Mouse (Mus musculus) heart, adult 2 months (tissue): ENCODE data around the gene Mybphl. TPM values are rescaled to one million over a fixed set of nuclear protein-coding genes. Genes with fewer than 3 reads are reported as not detected.

Source experiments
- DNase-seq, 2 experiments: peaks; one replicate each; pipeline ENCODE4 v3.0.0; 2021
- H3K27ac ChIP-seq: fragments of 200-600 bp; 2 replicates; pipeline ENCODE4 v1.8.1; 2022
- H3K27me3 ChIP-seq: fragments of 200-500 bp; 2 replicates; pipeline ENCODE4 v1.6.1; 2012; ENCODE audit warnings: mild to moderate bottlenecking, low read length, inconsistent platforms, mixed read lengths; ENCODE audit not compliant: control insufficient read depth, insufficient read depth
- H3K36me3 ChIP-seq: fragments of 200-500 bp; 2 replicates; pipeline ENCODE4 v1.6.1; 2012; ENCODE audit warnings: low read length, inconsistent platforms; ENCODE audit not compliant: control insufficient read depth, insufficient read depth
- H3K4me1 ChIP-seq: fragments of 200-500 bp; 2 replicates; pipeline ENCODE4 v1.6.1; 2011; ENCODE audit warnings: low read length; ENCODE audit not compliant: control insufficient read depth, insufficient read depth
- H3K4me3 ChIP-seq: fragments of 200-600 bp; 2 replicates; pipeline ENCODE4 v1.8.1; 2022
- H3K79me2 ChIP-seq: fragments of 200-500 bp; replicated peaks from 2 replicates; pipeline ENCODE4 v1.6.1; 2012; ENCODE audit warnings: mild to moderate bottlenecking, inconsistent platforms, low read length, moderate library complexity, mixed read lengths; ENCODE audit not compliant: control insufficient read depth, insufficient read depth
- H3K9ac ChIP-seq: fragments of 200-500 bp; 2 replicates; pipeline ENCODE4 v1.6.1; 2012; ENCODE audit warnings: low read depth, mild to moderate bottlenecking, control low read depth, inconsistent platforms, low read length, mixed read lengths
- CTCF ChIP-seq: fragments of 200-600 bp; IDR thresholded peaks from 2 replicates; pipeline ENCODE4 v1.8.1; 2022; ENCODE audit warnings: antibody characterized with exemption, mild to moderate bottlenecking, moderate library complexity
- EP300 ChIP-seq: fragments of 200-500 bp; IDR thresholded peaks from 2 replicates; pipeline ENCODE4 v1.6.1; 2011; ENCODE audit warnings: low read depth, low read length, control low read depth; ENCODE audit not compliant: insufficient read depth
- POLR2A ChIP-seq: fragments of 200-500 bp; IDR thresholded peaks from 2 replicates; pipeline ENCODE4 v1.6.1; 2011; ENCODE audit warnings: mild to moderate bottlenecking, low read depth, low read length, control low read depth; ENCODE audit not compliant: insufficient read depth
- WGBS: fragments of 180-500 bp; shearing (Covaris S2); methylation state at CpG from one replicate; pipeline ENCODE4 v1.1.7; 2018; 5-methylcytosine and 5-hydroxymethylcytosine counted together
- intact Hi-C: fragments of 180-260 bp; cut with DNase I; formaldehyde crosslinking; loops from one replicate; pipeline ENCODE4 v1.15.1; 2025
- polyA plus RNA-seq: library from polyadenylated mRNA; depleted of rRNA; stranded (reverse); fragments of >200 nt; gene quantifications from 2 replicates; pipeline ENCODE4 v1.2.3, GENCODE M21; 2012
- total RNA-seq, 2 experiments: library from RNA; stranded (reverse); gene quantifications; 2 replicates each; pipeline ENCODE4 v1.2.3; 2021

The Mybphl gene
- total and polyA plus RNA-seq, 3 experiments: 35.8 to 304 (median 51.2) TPM

- H3K79me2 ChIP-seq: no peaks in the 10 kb centered on the region
- no peaks in the 10 kb centered on the region for H3K36me3 ChIP-seq
- intact Hi-C loops: no loop called here
- H3K9ac ChIP-seq: no peak overlapping the region
- no peaks in the 10 kb centered on the region for H3K27me3 ChIP-seq
- TF ChIP-seq EP300: no peak
- no peak for TF ChIP-seq CTCF
- no peak for TF ChIP-seq POLR2A
- H3K4me3 ChIP-seq: no peak overlapping the region
- H3K27ac ChIP-seq: no peak overlapping the region
- WGBS: 91% methylated on average over 10 of the region's 10 CpGs
- H3K4me1 ChIP-seq: peaks cover 7% of the 10 kb centered on the region
- no peak for DNase-seq
Measured at GRCm38 (mm10) chr3:108386186-108386585, 21.5 kb downstream of the Mybphl start.

GRCm38 (mm10) chr3:108389111-108389545 is 24.4 kb downstream of the Mybphl start:
- H3K9ac ChIP-seq: no peak overlapping the region
- H3K27ac ChIP-seq: no peak overlapping the region
- H3K4me1 ChIP-seq: peaks cover 2% of the 10 kb centered on the region
- intact Hi-C loops: loop anchor here (1.0 kb wide), 2 partner anchors 107 to 225 kb away; no protein-coding TSS in a partner anchor
- H3K79me2 ChIP-seq: no peaks in the 10 kb centered on the region
- no peaks in the 10 kb centered on the region for H3K27me3 ChIP-seq
- TF ChIP-seq EP300 (peak; percentile 98), CTCF (peak; percentile 95), POLR2A (no peak)
- peak; percentile 92 to 95 for DNase-seq
- no peaks in the 10 kb centered on the region for H3K36me3 ChIP-seq
- no peak overlapping the region for H3K4me3 ChIP-seq
- 0% methylated on average over 5 of the region's 5 CpGs for WGBS

GRCm38 (mm10) chr3:108392299-108392698 is 27.6 kb downstream of the Mybphl start:
- Histone ChIP-seq H3K27ac (no peak overlapping the region), H3K9ac (no peak overlapping the region), H3K27me3 (no peaks in the 10 kb centered on the region), H3K4me1 (peaks cover 2% of the 10 kb centered on the region; the same call in 1 of the 2 replicates), H3K79me2 (no peaks in the 10 kb centered on the region), H3K4me3 (no peak overlapping the region), H3K36me3 (no peaks in the 10 kb centered on the region)
- whole genome bisulfite sequencing: 41% methylated on average over 10 of the region's 10 CpGs
- no peak for TF ChIP-seq POLR2A
- no peak for TF ChIP-seq CTCF
- no peak for TF ChIP-seq EP300
- intact Hi-C loops: no loop called here
- no peak for DNase-seq

- TF ChIP-seq CTCF (no peak), EP300 (no peak), POLR2A (no peak)
- 61% methylated on average over 15 of the region's 15 CpGs for WGBS
- Histone ChIP-seq H3K79me2 (no peaks in the 10 kb centered on the region), H3K27me3 (no peaks in the 10 kb centered on the region), H3K4me3 (no peak overlapping the region), H3K9ac (no peak overlapping the region), H3K27ac (no peak overlapping the region), H3K36me3 (no peaks in the 10 kb centered on the region), H3K4me1 (peaks cover 2% of the 10 kb centered on the region; the same call in 1 of the 2 replicates)
- DNase-seq: no peak
- intact Hi-C loops: no loop called here
Measured at GRCm38 (mm10) chr3:108392793-108393192, 28.1 kb downstream of the Mybphl start.

GRCm38 (mm10) chr3:108398281-108398680 is 33.6 kb downstream of the Mybphl start:
- Histone ChIP-seq H3K4me1 (no peaks in the 10 kb centered on the region), H3K27ac (no peak overlapping the region), H3K4me3 (no peak overlapping the region), H3K9ac (no peak overlapping the region), H3K36me3 (no peaks in the 10 kb centered on the region), H3K79me2 (no peaks in the 10 kb centered on the region), H3K27me3 (no peaks in the 10 kb centered on the region)
- TF ChIP-seq POLR2A: no peak
- no peak for TF ChIP-seq CTCF
- no peak for TF ChIP-seq EP300
- intact Hi-C loops: no loop called here
- DNase-seq: no peak
- WGBS: 90% methylated on average over 9 of the region's 9 CpGs

GRCm38 (mm10) chr3:108400442-108400841 is 35.7 kb downstream of the Mybphl start:
- Histone ChIP-seq H3K79me2 (no peaks in the 10 kb centered on the region), H3K9ac (no peak overlapping the region), H3K27me3 (no peaks in the 10 kb centered on the region), H3K36me3 (no peaks in the 10 kb centered on the region), H3K27ac (no peak overlapping the region), H3K4me1 (no peaks in the 10 kb centered on the region), H3K4me3 (no peak overlapping the region)
- TF ChIP-seq EP300 (no peak), POLR2A (no peak), CTCF (no peak)
- 79% methylated on average over 5 of the region's 5 CpGs for WGBS
- intact Hi-C loops: loop anchor here (2.0 to 5.0 kb wide), 2 partner anchors 162 to 372 kb away; partner anchors contain the start of gene Tmem167b
- DNase-seq: no peak
